Mouse (Mus musculus): Measurements from ENCODE around the gene Pold3.
A peak's percentile ranks its signal among the peaks of the same experiment; 100 is the strongest.
"Not testable (repeated sequence)": the region's sequence is repeated elsewhere in the genome, so short reads cannot be mapped to it uniquely, and the experiment has no call there.

Pold3 gene

DNA sequence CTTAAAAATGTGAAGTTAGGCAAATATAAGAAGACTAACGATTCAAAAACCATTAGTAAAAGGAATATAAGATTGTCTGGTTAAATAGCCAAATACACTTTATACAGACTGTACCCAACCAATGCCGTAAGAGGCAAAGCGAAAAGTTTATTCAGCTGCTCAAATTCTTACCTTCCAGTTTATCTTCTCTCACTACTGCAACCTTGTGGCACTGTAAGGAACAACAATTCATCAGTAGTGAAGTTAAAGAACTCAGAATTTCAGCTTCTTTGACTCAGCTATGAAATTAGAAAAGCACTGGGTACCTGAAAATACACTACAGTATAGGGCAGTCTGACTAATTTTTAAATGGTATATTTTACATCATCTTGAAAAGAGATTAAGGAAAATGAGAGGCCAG lies 13.0 kb downstream of the Pold3 start:
- DNase-seq = peak; percentile 42

DNA sequence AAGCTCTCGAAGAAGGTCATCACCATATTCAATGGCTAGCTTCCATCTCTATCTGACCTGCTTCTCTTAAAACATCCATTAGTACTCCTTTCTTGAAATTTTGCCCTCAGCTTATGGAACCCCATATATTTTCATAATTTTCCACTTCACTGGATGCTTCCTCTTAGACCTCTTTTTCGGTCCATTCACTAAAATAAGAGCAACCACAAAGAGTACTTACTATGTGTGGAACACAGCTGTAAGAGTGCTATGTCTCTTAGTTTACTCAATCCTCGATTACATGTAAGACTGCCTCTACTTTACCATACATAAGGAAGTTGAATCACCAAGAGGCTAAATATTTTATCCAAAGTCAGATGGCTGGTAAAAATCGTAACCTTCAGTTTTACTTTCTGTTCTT lies 16.7 kb downstream of the Pold3 start:
- no peak for DNase-seq

DNA sequence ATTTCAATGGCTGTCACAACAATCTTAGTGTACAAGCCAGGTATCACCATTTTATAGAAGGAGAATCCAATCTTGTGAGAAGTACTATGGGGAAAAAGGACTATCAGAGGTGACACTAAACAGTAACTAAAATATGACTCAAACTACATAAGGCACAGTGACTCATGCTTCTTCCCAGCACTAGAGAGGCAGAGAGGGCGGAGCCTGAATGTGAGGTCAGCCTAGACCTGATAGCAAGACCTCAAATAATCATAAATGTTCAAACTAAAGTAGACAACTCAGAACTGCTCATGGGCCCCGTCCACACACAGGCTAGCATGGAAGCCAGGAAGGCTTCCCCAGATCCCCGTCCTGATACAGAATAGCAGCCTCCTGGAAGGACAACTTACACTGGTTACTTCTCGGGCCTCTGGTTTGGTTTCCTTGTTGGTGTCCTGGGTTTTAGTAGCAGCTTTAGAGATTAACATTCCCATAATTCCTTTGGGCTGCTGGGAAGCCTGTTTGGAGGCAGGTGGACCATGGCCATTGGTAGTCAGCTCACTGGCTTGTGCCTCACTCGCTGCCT lies 21.3 kb downstream of the Pold3 start:
- no peak for DNase-seq

DNA sequence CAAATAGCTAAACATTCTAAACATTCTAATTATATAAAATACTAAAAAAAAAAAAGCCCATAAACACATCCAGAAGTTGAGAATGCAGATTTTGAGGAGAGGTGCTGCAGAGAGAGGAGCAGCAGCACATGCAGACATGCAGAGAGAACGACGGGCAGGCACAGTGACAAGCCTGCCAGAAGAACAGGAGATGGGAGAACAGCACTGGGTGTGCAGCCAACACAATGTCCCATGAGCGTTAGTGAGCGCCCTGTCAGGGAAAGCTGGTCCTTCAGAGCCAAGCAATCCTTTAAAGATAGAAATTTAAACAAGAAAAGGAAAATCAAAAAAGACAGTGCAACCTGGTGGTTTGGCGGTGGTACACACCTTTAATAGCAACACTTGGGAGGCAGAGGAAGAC lies 34.5 kb downstream of the Pold3 start:
- DNase-seq = no peak

DNA sequence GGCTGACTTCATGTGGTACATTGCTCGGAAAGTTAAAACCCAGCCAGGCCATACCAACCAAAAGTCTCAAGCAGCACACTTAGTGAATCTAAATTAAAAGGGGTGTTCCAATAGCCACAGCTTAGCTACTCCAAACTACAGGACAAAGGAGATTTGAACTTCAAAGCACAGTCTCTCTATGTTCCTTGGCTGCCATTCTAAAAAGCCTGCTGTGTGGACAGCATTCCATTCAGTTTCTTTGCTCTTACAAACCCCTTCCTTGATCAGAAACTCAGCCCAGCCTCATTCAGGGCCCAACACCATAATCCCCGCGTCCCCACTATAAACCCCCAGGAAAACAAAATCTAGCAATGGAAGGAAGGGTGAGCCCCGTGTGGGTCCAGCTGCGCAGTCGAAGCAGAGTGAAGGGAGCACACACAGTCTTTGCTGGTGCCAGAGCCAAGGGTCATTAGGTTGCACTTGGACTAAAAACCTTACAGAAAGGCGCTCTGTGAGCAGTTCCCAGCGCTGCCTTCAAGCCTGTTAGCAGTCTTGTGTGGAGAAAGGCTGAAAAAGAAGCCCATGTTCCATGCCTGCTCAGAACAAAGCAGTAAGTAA lies 35.1 kb downstream of the Pold3 start:
- no peak for DNase-seq

DNA sequence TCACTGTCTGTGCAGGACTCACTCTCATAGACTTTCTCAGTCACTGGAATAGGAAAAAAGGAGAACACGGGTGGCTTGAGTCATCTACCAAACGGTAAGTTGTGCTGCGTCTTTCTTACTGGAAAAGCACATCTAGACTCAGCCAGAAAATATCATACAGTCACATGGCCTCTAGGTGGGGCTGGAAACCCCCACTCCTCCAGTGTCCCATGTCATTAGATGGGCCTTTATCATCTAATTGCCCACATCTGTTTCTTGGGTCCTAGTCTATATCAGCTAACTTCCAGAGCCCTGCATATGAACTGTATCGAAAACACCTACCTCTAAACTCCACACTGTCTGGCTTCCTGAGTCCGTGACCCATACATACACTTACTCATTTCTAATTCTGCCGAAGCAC lies 37.6 kb downstream of the Pold3 start:
- no peak for DNase-seq

DNA sequence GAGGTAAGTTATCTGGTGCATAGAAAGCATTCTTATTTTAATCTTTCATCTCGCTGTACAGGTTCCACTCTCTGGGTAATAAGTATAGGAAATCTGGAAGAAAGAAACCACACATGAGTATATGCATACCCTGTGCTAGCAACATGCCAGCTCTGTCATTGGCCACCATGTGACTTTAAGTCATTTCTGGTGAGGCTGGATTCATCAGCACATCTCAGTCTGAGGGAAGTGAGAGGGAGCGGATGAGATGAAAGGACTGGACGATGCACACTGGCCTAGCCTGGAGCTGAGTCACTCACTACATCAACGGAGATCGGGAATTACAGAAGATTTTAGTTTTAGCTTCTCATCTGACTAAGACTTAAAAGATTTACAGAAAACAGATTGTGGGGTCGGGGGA lies 38.5 kb downstream of the Pold3 start:
- no peak for DNase-seq

DNA sequence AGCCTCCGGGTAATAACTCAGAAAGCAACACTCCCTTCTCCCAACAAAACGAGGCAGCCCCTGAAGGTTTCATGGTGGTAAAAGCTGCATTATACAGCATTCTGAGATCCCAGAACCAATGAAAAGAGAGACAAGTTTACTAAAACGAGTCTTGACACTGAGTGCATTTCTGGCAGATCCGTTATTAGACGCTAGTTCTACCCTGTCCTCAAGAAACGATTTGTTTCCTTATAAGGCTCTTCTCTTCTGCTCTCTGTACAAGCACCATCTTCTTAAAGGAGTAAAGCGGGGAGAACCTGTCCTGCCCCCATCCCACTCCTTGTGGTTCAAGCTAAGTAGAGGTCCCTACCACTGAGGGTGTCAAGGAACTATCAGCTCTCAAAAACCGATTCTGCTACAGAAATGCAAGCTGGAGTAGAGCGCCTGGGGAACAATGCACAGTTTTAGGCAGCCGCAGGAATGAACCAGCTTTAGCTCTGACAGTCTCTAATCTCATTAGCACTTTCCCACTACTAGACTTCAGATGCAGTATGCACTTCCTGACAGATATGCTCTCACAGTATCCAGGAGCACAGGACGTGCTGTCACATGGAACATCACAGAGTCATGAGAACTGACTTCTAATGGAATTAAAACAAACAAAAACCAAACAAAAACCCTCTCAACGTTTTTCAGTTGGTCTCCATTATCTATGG lies 41.1 kb downstream of the Pold3 start:
- DNase-seq = no peak

DNA sequence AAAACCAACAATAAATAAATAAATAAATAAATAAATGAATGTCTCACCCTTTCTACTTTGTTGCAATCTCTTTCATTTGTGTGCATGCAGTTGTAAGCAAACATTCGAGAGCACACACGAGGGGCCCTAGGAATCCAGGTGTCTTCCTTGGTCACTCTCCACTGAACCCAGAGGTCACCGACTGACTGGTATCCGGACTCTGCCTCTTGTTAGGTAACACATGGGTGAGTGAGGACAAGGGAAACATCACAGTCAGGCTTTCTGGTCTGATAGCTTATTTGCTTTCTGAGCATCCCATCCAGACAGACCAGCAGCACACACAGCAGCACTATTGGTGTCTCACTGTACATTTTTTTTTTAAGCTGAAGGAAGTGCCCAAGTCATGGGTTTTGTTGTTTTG lies 44.3 kb downstream of the Pold3 start:
- peak; percentile 38 for DNase-seq

DNA sequence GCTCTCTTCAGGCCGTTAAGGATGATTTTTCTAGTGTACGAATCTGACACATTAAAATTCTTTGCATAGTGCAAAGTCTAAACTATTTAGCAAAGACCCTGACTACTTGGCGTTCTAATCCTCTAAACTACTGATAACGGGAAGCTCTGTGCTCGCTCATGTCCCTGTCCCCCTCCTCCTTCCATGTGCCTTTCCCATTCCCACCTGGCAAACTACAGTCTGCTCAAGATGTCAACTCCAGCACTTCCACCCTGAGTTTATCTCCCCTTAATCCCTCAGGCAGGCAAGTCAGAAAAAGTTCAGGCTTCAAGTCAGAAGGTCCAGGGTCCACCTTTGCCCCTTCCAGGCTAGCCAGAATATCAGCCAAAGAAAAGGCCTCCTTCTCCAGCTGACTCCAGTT lies 45.1 kb downstream of the Pold3 start:
- no peak for DNase-seq

DNA sequence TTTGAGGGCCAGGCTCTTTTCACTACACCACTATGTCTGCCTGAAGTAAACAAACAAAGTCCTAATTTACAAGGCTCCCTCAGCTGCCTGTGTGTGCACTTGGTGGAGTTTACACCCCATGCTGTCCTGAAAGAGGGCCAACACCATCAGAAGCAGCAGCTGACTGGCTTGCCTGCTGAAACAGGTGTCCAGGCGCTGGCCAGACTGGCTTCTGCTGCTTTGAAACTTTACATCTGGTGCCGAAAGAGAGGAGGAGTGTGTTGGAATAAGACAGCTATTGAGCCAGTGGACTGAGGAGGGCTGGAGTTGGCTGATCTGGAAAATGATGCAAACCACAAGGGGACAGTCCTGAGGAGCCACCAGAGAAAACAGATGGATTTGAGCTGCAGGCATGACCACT lies 47.4 kb downstream of the Pold3 start:
- DNase-seq = no peak

DNA sequence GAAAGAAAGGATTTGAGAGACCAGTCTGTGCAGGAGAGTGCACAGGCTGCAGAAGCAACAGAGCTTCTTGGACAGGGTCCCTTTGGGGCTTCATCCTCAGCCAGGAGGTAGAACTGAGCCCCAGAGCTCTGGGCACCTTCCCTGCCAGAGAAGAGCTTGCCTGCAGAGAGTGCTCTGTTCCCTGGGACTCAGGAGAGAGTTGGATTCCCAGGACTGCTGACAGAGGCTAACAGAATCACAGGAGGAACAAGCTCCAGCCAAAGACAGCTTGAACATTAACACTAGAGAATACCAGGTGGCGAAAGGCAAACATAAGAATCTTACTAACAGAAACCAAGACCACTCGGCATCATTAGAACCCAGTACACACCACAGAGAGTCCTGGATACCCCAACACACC lies 68.4 kb downstream of the Pold3 start:
- not testable (repeated sequence) for DNase-seq

DNA sequence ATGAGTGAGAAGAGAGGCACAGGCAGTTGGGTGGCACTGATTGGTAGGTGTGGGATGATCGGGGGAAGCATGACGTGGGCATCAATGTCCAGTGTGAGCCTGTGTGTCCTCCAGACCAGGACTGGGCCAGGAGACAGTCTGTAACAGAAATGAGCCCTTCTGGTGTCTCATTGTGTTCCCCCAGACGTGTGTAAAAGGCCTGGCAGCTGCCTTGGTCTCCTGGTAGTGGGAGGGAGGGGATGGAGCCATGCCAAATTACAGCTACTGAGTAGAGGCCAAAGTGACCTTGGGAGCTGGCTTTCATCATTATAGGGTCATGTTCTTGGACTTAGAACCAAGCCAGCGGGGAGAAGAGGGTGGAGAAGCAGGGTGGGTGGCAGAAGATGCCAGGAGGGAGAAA lies 69.5 kb downstream of the Pold3 start:
- peak; percentile 50 for DNase-seq

DNA sequence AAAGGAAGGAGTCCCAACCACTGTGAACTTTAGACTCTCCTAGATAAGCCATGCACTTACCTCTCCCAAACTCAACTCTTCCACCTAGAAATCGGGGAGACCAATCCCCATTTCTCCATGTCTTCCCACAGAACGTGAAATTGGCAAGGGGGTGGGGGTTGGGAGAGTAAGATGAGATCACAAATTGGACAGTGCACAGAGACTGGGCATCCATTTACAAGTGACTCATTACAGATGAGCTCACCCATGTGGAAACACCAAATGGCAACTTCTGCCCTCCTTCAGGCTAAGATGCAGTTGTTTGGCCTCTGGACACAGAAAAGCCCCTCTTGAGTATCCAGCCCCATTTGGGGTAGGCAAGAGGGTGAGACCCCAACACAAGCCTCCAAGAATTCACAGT lies 74.9 kb downstream of the Pold3 start:
- DNase-seq = no peak

DNA sequence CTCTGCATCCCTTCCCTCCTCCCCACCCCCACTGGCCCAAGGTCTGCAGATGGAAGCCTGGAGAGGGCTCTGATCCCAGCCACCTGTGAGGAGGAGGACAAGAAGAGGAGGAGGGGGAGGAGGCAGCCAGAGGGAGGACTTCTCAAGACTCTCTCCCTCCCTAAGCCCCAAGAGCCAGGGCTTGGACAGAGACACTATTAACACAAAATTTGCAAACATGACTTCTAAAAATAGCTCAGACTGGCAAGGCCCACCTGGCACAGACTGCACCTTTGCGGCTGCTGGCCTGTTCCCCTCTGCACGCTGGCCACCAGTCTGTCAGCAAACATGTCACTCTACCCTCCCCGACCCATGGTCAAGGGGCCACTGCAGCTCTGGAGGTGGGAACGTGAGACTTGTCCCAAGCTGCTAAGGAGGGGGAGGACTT lies 77.7 kb downstream of the Pold3 start:
- DNase-seq = no peak

DNA sequence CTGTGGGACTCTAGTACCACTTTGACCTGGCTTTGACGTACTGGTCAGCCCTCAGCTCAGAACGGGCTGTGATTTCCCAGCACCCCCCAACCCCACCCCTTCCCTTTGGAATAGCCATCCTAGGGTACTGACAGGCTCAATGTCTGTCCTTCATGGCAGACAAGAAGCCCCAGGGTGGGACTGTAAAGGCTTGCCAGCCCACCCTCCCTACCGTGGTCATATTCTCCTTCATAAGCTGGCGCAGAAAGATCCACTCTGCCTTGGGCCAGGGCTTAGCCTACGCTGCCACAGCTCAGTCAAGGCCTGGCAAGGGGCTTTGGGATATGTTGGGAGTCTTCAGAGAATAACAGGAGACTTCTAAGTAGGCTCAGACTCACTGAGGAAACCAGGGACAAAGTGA lies 78.3 kb downstream of the Pold3 start:
- no peak for DNase-seq

DNA sequence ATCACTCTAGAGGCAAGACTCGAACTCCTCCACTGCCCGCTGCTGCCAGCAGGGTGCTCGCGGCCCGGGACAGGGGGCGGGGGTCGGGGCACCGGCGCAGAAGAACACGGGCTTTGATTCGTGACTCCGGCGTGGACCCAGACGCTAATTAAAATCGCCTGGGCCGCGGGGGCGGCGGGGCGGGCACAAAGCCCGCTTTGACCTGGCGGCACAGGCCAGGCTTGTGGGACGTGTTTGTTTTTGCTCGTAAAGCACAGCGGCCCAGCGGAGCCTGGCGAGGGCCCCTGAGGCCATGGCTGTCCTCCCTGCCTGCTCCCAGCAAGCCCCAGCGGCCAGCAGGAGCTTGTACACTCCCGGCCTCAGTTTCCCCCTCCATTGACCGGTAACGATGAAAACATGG lies 79.2 kb downstream of the Pold3 start:
- peak; percentile 24 for DNase-seq

DNA sequence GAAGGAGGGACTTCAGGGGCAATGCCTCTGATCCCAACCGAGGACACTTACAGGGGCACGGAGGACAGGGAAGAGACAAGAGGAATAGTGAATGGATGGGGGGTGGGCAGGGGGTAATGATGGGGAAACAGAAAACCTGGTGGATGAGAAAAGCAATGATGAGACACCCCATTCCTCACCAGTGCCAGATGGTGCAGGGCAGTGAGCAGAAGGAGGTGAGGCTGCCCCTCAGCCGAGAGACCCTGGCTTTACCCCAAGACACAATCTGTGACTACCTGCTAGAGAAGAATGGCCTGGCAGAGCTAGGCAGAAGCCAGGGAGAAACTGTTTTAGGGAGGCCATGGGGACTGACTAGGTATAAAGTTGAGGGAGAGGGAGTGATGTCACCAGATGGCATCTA lies 84.9 kb downstream of the Pold3 start:
- no peak for DNase-seq

DNA sequence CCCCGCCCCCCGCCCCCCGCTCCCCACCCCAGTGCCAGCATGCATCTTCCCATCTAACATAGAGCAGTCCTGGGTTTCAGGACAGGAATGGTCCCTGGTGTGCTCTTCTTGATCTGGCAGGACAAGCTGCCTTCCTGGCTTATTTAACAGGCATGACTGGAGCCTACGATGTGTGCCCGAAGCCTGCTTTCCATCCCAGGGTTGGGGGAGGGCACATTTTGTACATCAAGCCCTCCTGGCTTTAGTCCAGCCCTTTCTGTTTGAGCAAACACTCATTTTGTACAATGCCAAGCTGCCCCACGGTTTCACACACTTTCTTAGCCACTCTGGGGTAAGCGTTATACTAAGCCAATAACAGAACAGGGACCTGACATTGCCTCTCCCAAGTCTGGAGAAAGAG lies 85.3 kb downstream of the Pold3 start:
- no peak for DNase-seq

DNA sequence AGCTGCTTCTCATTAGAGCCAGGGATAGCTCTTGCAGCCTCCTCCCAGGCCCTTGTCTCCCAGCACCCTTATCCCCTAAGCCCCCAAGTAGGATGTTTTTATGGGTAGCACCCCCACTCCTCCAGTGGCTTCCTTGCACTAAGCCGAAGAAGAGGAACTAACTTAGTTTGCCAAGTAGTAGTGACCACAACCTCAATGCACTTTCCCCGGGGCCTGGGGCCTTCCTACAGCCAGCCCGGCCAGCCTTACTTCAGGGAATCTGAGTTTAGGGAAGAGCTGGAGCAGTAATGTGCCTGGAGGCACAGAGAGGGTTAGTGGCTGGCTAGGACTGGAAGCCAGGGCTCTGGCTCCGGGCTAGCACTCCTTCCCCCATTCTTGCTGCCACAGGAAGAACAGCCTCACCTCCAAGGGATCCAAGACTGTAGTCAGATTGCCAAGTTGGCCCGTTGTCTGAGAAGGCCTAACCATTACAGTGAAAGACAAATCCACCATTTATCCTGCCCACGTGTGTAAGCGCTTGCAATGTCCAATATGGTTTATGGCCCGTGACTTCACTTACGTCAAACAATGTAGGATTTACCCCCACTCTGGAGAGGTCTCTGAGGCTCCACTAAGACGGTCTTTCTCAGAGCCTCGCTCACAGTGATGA lies 86.4 kb downstream of the Pold3 start:
- DNase-seq = no peak

DNA sequence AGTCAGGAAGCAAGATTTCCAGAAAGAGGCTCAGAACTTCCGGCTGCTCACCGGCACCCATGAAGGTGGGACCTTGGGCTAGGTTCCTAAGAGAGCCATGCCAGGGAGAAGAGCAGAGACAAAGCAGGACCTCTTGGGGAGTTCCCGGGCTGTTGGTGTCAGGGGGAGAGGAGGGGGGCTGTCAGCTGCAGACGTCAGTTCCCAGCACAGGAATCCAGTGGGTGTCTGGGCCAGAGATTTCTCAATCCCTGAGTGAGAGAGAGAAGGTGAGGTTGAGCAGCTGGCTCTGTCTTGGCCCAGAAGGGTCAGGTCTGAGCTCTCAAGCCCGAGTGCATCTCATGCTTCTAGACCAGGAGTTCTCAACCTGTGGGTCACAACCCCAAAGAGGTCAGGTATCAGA lies 87.7 kb downstream of the Pold3 start:
- no peak for DNase-seq

Measured in kidney, postnatal 14 days (tissue).